Mouse (Mus musculus) v-Abl transformed pro-B cells (cell line): Measurements from ENCODE around the gene Prkg1.
"Not testable (repeated sequence)": the region's sequence is repeated elsewhere in the genome, so short reads cannot be mapped to it uniquely, and the experiment has no call there.

Experiments
- in situ Hi-C, 2 experiments: fragments of 400-800 bp; cut with MboI; formaldehyde crosslinking; loops; one replicate each; pipeline ENCODE4 v1.15.1; 2025; ENCODE audit not compliant: unreplicated experiment in 2 of 2

The Prkg1 gene

DNA sequence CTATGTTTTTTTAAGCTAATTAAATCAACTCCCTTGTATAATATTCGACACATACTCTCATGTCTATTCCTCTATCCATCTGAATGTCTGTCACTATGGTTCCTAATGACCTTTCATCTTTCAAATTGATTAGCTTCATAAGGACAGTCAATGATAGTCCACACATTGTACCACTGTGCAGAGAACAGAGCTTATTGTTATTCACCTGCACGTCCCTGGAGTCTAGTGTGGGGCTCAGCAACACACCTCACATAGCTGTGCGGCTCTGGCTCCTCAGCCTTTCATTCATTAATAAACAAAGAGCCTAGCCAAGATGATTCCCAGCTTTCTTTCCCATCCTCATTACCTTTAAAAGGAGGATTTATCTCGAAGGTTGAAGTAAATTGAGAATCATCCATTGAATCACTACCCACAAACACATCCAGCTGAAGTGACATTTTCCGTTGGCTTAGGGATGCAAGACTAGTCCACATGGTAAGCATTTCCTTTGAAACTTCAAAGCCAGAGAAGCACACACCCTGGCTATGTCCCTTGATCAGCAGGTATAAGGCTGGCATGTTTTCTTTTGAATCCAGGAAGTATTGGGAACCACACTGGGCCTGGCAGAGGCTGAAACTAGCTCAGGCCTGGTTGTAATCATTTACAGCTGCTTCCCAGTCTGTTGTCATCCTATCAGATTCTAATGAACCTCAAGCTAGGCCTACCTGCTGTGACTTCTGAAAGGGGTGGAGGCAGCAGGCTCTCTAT lies 426.3 kb downstream of the Prkg1 start:
- in situ Hi-C loops: loop anchor here in 1 of 2 experiments (25.0 kb wide), 1 partner anchor 1349 kb away; no protein-coding TSS in a partner anchor

DNA sequence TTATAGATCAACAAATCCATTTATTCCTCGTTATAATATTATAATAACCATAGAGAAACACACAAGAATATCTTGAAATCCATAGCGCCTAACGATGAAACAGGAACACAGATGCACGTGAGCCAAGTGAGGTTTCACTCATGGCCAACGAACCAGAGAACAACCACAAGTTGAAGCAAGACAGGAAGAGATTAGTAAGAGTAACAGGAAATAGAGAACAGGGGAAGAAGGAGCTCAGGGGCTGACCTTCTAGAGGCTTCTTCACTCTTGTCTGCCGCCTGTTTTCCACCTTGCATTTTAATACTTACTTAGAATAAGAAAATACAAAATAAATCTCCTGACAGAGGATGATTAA lies 427.0 kb downstream of the Prkg1 start:
- in situ Hi-C loops: loop anchor here in 1 of 2 experiments (25.0 kb wide), 1 partner anchor 1349 kb away; no protein-coding TSS in a partner anchor

DNA sequence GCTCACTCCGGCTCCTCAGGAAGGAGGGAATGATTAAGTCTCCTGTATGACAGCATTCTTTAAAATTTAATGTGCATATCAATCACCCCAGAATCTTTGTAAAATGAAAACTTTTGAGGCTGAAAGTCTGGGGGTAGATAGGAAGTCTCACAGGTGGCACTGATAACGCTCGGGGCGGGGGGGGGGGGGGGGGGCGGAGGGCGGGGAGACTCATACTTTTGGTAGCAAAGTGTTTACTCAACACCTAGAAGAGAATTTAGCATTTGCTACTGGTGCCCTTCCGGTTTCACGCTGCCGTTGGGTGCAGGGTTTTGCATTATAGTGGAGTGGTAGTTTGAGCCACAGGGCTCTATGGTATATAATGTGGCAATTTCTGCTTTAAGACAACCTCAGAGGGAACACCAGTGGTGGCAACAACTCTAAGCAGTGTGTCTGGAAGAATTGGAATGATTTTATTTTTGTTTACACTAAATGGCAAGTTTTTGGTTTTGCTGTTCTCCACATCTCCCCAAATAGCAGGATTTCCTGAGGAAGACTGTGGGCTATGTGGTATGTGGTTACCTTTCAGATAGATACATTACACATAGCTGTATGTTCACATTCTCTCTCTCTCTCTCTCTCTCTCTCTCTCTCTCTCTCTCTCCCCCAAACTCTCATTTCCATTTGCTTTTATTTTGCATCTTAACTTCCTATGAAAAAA lies 427.5 kb downstream of the Prkg1 start:
- in situ Hi-C loops: loop anchor here in 1 of 2 experiments (25.0 kb wide), 1 partner anchor 1350 kb away; no protein-coding TSS in a partner anchor

DNA sequence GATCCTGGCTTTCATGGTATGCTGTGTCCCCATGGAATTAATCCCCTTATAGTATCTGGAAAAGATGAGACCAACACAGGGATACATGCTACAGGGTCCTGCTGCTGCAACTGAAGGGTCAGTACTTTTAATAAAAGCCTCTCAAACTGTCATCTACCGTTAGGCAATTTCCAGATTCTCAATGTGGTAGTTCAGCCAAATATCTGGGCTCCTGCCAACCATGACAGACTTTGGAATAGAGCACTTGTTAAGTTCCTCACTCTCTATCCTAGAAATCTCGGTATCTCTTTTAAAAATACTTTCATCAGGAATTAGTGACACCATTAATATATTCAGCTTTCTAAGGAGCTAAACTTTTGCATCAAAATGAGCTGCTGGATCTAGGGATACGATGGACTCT lies 428.5 kb downstream of the Prkg1 start:
- in situ Hi-C loops: loop anchor here in 1 of 2 experiments (25.0 kb wide), 1 partner anchor 1351 kb away; no protein-coding TSS in a partner anchor

- in situ Hi-C loops: loop anchor here in 1 of 2 experiments (25.0 kb wide), 1 partner anchor 1357 kb away; no protein-coding TSS in a partner anchor
These were observed 434.9 kb downstream of the Prkg1 start for GRCm38 (mm10) chr19:31329893-31330292.

- in situ Hi-C loops: no loop called here
These were observed 460.1 kb downstream of the Prkg1 start for GRCm38 (mm10) chr19:31304760-31305159.

- in situ Hi-C loops: no loop called here
These were observed 473.6 kb downstream of the Prkg1 start for GRCm38 (mm10) chr19:31291231-31291630.

DNA sequence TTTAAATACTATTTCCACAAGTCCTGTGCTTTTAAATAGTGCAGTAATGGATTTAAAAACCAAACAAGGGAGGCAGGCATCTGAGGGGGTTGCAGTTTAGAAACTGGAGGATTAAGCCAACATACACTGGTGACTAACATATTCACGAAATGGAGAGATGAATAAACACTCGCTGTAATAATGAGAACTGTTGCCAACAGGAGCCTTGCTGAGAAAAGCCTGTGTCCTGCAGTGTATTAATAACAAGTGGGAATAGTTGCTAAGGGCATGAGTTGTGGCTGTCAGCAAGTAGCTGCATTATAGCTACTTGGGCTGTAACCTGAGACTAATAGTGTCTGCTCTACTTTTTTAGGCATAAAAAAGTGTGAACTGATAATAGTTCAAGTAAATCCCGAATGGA lies 480.3 kb downstream of the Prkg1 start:
- in situ Hi-C loops: no loop called here

- in situ Hi-C loops: no loop called here
These were observed 480.7 kb downstream of the Prkg1 start for GRCm38 (mm10) chr19:31284126-31284525.

DNA sequence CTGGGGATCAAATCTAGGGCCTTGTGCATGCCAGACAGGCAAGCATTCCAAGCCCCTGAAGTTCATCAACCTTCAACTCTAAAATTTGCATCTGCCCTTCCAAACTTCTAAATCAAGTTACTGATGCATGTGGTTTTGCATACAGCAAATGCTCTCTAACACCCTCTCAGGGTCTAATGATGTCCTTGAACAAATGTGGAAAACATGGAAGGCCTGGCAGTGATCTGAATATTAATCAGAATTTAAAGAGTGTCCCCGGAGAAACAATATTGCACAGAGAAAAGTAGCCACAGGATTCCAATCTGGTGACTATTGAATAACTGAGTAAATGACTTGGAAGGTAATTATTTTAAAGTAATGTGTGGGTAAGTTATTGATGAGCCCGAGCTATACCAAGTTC lies 481.2 kb downstream of the Prkg1 start:
- in situ Hi-C loops: no loop called here

- in situ Hi-C loops: no loop called here
These were observed 484.9 kb downstream of the Prkg1 start for GRCm38 (mm10) chr19:31279797-31280486.

GRCm38 (mm10) chr19:31262438-31262837 lies 502.4 kb downstream of the Prkg1 start:
- in situ Hi-C loops: no loop called here

GRCm38 (mm10) chr19:31260494-31260893 lies 504.3 kb downstream of the Prkg1 start:
- in situ Hi-C loops: no loop called here

- in situ Hi-C loops: no loop called here
These were observed 509.1 kb downstream of the Prkg1 start for GRCm38 (mm10) chr19:31255780-31256179.

GRCm38 (mm10) chr19:31232410-31232809 lies 532.4 kb downstream of the Prkg1 start:
- in situ Hi-C loops: no loop called here

- in situ Hi-C loops: no loop called here
These were observed 536.4 kb downstream of the Prkg1 start for GRCm38 (mm10) chr19:31228385-31228784.

DNA sequence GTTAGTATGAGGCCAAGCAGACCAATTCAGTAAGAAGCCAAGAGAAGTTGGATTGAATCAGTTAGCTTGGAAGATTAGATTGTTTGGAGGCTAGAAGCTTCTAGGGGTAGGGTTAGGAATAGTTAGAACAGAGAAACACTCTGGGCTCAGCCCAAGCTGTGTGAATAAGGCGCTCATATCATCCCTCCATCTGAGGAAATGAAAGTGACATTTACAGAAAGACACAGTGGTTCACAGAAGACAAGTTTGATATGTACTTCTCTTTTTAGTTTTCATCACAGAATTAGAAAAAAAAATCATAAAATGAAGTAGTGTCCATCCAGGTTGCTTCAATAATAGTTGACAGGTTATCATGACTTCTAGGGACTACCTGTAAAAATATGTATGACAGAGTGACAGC lies 541.4 kb downstream of the Prkg1 start:
- in situ Hi-C loops: no loop called here

GRCm38 (mm10) chr19:31219261-31219660 lies 545.6 kb downstream of the Prkg1 start:
- in situ Hi-C loops: not testable (repeated sequence)

DNA sequence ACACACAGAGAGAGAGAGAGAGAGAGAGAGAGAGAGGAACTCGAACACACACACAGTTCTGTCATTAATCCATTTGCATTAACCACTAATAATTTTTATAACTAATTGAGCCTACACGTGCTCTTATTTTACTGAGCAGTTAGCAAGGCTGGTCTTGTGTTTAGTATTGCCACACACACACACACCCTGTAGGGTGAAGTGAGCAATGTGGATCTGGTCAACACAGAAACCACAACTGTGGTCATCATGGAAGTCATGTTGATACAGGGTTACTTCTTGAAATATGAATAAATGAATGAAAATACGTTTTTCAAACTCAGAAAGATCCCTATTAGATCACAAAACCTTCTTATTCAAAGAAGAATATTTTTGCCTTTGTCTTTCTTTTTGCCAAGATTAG lies 554.0 kb downstream of the Prkg1 start:
- in situ Hi-C loops: no loop called here

DNA sequence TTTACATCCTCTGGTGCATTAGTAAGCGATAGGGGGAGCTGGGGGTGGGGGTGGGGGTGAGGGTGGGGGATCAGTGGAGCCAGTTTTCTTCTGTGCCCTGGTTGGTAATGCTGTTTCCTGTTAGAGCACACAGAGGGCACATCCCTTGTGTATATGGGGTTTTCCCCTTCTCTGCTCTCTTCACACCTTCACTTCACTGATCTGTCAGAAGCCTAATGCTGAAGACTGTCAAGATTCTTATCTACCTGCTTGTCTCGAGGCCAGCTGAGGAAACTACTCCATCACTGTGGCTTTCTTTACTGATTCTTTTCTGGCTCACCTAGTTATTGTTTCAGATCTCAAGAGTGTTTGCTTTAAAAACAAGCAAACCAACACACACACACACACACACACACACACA lies 554.4 kb downstream of the Prkg1 start:
- in situ Hi-C loops: no loop called here

GRCm38 (mm10) chr19:31199583-31199982 lies 565.2 kb downstream of the Prkg1 start:
- in situ Hi-C loops: no loop called here
